Mouse (Mus musculus): ENCODE measurements around the gene Omt2b.

GRCm38 (mm10) chr9:78371441-78371840 is 44.1 kb downstream of the Omt2b start:
- no peak for TF ChIP-seq CTCF (IDR thresholded peaks at IDR 0.05; ENCODE audit: low read depth)
- TF ChIP-seq EP300 (IDR thresholded peaks at IDR 0.05; ENCODE audit: low read depth), result no peak
